Mouse (Mus musculus) liver, embryonic 16.5 days (tissue): ENCODE results near the gene Elane. TPM values are rescaled to one million over a fixed set of nuclear protein-coding genes. Genes with fewer than 3 reads are reported as not detected.
"Not testable (repeated sequence)": the region's sequence is repeated elsewhere in the genome, so short reads cannot be mapped to it uniquely, and the experiment has no call there.

Experiments used
- ATAC-seq: fragments of 200-750 bp; cut with Nextera tagmentation; 2 replicates; pipeline ENCODE4 v1.8.0; 2017; ENCODE audit warnings: low read depth, mild to moderate bottlenecking, moderate number of reproducible peaks, moderate library complexity
- H3K27ac ChIP-seq: fragments of 300-500 bp; sonication (generic); 2 replicates; pipeline ENCODE4 v1.5.1; 2014; ENCODE audit warnings: mild to moderate bottlenecking, low read length
- H3K27me3 ChIP-seq: fragments of 300-500 bp; sonication (generic); 2 replicates; pipeline ENCODE4 v1.6.1; 2014; ENCODE audit warnings: low read depth, low read length, mixed read lengths; ENCODE audit not compliant: control insufficient read depth, insufficient read depth
- H3K36me3 ChIP-seq: fragments of 300-500 bp; sonication (generic); 2 replicates; pipeline ENCODE4 v1.6.1; 2014; ENCODE audit warnings: mild to moderate bottlenecking; ENCODE audit not compliant: control insufficient read depth, insufficient read depth
- H3K4me1 ChIP-seq: fragments of 300-500 bp; sonication (generic); 2 replicates; pipeline ENCODE4 v1.6.1; 2014; ENCODE audit warnings: low read depth, low read length, mixed read lengths; ENCODE audit not compliant: control insufficient read depth
- H3K4me2 ChIP-seq: fragments of 300-500 bp; sonication (generic); 2 replicates; pipeline ENCODE4 v1.6.1; 2014; ENCODE audit warnings: low read depth, low read length, mixed read lengths
- H3K4me3 ChIP-seq: fragments of 300-500 bp; sonication (generic); 2 replicates; pipeline ENCODE4 v1.5.1; 2014; ENCODE audit warnings: low read depth, mild to moderate bottlenecking, low read length
- H3K9ac ChIP-seq: fragments of 300-500 bp; sonication (generic); 2 replicates; pipeline ENCODE4 v1.6.1; 2014; ENCODE audit warnings: low read depth, low read length
- H3K9me3 ChIP-seq: fragments of 300-500 bp; sonication (generic); replicated peaks from 2 replicates; pipeline ENCODE4 v1.6.1; 2016; ENCODE audit warnings: low read length; ENCODE audit not compliant: control insufficient read depth
- WGBS: fragments of 180-500 bp; shearing (Covaris S2); extraction: QIAGEN DNeasy Blood & Tissue Kit; methylation state at CpG from one replicate; pipeline ENCODE4 v1.1.7; 2014; ENCODE audit not compliant: insufficient replicate concordance; 5-methylcytosine and 5-hydroxymethylcytosine counted together
- polyA plus RNA-seq: library from polyadenylated mRNA; unstranded; fragments of >200 nt; fragmentation: Nextera tagmentation; extraction: Ambion mirVana; gene quantifications from 2 replicates; pipeline ENCODE4 v1.2.1, GENCODE M21; 2015

Gene Elane
- polyA plus RNA-seq, 1 experiment from 2014 or later = 204 TPM

- peaks cover 7% of the 10 kb centered on the region for H3K27me3 ChIP-seq
- no peaks in the 10 kb centered on the region for H3K9me3 ChIP-seq
- peaks cover 9% of the 10 kb centered on the region for H3K4me1 ChIP-seq
- no peaks in the 10 kb centered on the region for H3K36me3 ChIP-seq
- no peak overlapping the region for H3K4me2 ChIP-seq
- H3K4me3 ChIP-seq = no peak overlapping the region
- no peak overlapping the region for H3K9ac ChIP-seq
- 66% methylated on average over 8 of the region's 8 CpGs for WGBS
- no peak for ATAC-seq
- no peak overlapping the region for H3K27ac ChIP-seq
Observed at GRCm38 (mm10) chr10:79886611-79887010, 564 bp downstream of the Elane start.

GRCm38 (mm10) chr10:79889386-79889785 is 3.3 kb downstream of the Elane start:
- H3K9ac ChIP-seq = no peak overlapping the region

GRCm38 (mm10) chr10:79890670-79891069 is 4.6 kb downstream of the Elane start, which contains the start of gene Cfd:
Gene Cfd (plus strand): TSS chr10:79890853.
- Histone ChIP-seq H3K27me3 (no peaks in the 10 kb centered on the region), H3K4me3 (no peak within 1 kb of the TSS), H3K36me3 (no peaks in the 10 kb centered on the region), H3K9me3 (no peaks in the 10 kb centered on the region), H3K4me1 (no peaks in the 10 kb centered on the region), H3K4me2 (no peak within 1 kb of the TSS), H3K9ac (no peak within 1 kb of the TSS), H3K27ac (no peak within 1 kb of the TSS)
- 52% methylated on average over 5 of the region's 5 CpGs for WGBS
- ATAC-seq = no peak

More at GRCm38 (mm10) chr10:79889386-79889785, 3.3 kb downstream of the Elane start:
- Histone ChIP-seq H3K36me3 (no peaks in the 10 kb centered on the region), H3K9me3 (no peaks in the 10 kb centered on the region), H3K27ac (no peak overlapping the region), H3K4me3 (no peak overlapping the region), H3K27me3 (no peaks in the 10 kb centered on the region), H3K4me1 (no peaks in the 10 kb centered on the region), H3K4me2 (no peak overlapping the region)
- no peak for ATAC-seq
- 38% methylated on average over 2 of the region's 2 CpGs for WGBS

- not testable (repeated sequence) for H3K9ac ChIP-seq, H3K36me3 ChIP-seq, H3K4me2 ChIP-seq, H3K27ac ChIP-seq, H3K4me1 ChIP-seq, H3K27me3 ChIP-seq, H3K4me3 ChIP-seq, H3K9me3 ChIP-seq
- 0 out of 2 replicates have a peak, but pooled peaks have one; percentile 31 for ATAC-seq
- WGBS = 38% methylated on average over 22 of the region's 22 CpGs
Observed at GRCm38 (mm10) chr10:79892451-79893118, 6.5 kb downstream of the Elane start.

- ATAC-seq = no peak
Observed at GRCm38 (mm10) chr10:79896306-79896705, 10.3 kb downstream of the Elane start.

GRCm38 (mm10) chr10:79896814-79897213 is 10.8 kb downstream of the Elane start:
- Histone ChIP-seq H3K4me3 (no peak overlapping the region), H3K27me3 (no peaks in the 10 kb centered on the region), H3K9me3 (no peaks in the 10 kb centered on the region), H3K4me1 (peaks cover 8% of the 10 kb centered on the region), H3K36me3 (no peaks in the 10 kb centered on the region), H3K27ac (peak overlapping the region; percentile 69), H3K4me2 (no peak overlapping the region), H3K9ac (no peak overlapping the region)
- peak; percentile 7; the same call in 1 of the 2 replicates for ATAC-seq
- 70% methylated on average over 13 of the region's 13 CpGs for WGBS

More at GRCm38 (mm10) chr10:79896306-79896705, 10.3 kb downstream of the Elane start:
- Histone ChIP-seq H3K27ac (no peak overlapping the region), H3K4me2 (no peak overlapping the region), H3K9ac (no peak overlapping the region), H3K36me3 (no peaks in the 10 kb centered on the region), H3K4me3 (no peak overlapping the region), H3K9me3 (no peaks in the 10 kb centered on the region), H3K4me1 (peaks cover 8% of the 10 kb centered on the region), H3K27me3 (no peaks in the 10 kb centered on the region)
- 86% methylated on average over 16 of the region's 16 CpGs for WGBS

GRCm38 (mm10) chr10:79897316-79898245 is 11.5 kb downstream of the Elane start:
- H3K9ac ChIP-seq = no peak overlapping the region
- peak; percentile 85 for ATAC-seq

GRCm38 (mm10) chr10:79900951-79901410 is 14.9 kb downstream of the Elane start:
- ATAC-seq = no peak
- WGBS = 67% methylated on average over 2 of the region's 2 CpGs
- H3K9me3 ChIP-seq = no peaks in the 10 kb centered on the region
- H3K27ac ChIP-seq = no peak overlapping the region
- H3K4me1 ChIP-seq = peaks cover 8% of the 10 kb centered on the region
- H3K4me2 ChIP-seq = no peak overlapping the region
- no peak overlapping the region for H3K9ac ChIP-seq
- no peak overlapping the region for H3K4me3 ChIP-seq
- peaks cover 5% of the 10 kb centered on the region; the same call in 1 of the 2 replicates for H3K36me3 ChIP-seq
- no peaks in the 10 kb centered on the region for H3K27me3 ChIP-seq

More at GRCm38 (mm10) chr10:79897316-79898245, 11.5 kb downstream of the Elane start:
- Histone ChIP-seq H3K9me3 (no peaks in the 10 kb centered on the region), H3K4me3 (peak overlapping the region; percentile 10), H3K4me2 (peak overlapping the region; percentile 18), H3K4me1 (peaks cover 8% of the 10 kb centered on the region), H3K27me3 (no peaks in the 10 kb centered on the region), H3K36me3 (no peaks in the 10 kb centered on the region), H3K27ac (peak overlapping the region; percentile 69)
- WGBS = 54% methylated on average over 20 of the region's 20 CpGs
